Mouse (Mus musculus) kidney, adult 2 months (tissue): ENCODE measurements at regions not wholly inside any gene's neighbourhood (a gene's known extent, or its start where the extent isn't known, plus 50 kb on each side); places are given as distances from the start of the nearest gene placed in this dataset.

Experiments used
- CTCF ChIP-seq: fragments of 200-500 bp; conservative IDR thresholded peaks from 2 replicates; pipeline ENCODE4 v1.5.1; 2011; ENCODE audit warnings: low read depth, mild to moderate bottlenecking, control low read depth, low read length, moderate library complexity, mixed read lengths; ENCODE audit not compliant: insufficient read depth, insufficient read length
- POLR2A ChIP-seq: fragments of 200-500 bp; IDR thresholded peaks from one replicate; pipeline ENCODE4 v1.6.1; 2011; ENCODE audit warnings: low read depth, low read length, control low read depth

GRCm38 (mm10) chr6:101473257-101473925 lies 95.7 kb upstream of the Pdzrn3 start:
- TF ChIP-seq CTCF = no peak
- no peak for TF ChIP-seq POLR2A
